Mouse (Mus musculus) heart, embryonic 12.5 days (tissue): Measurements from ENCODE around the gene Hemgn. TPM values are rescaled to one million over a fixed set of nuclear protein-coding genes. Genes with fewer than 3 reads are reported as not detected.
A peak's percentile ranks its signal among the peaks of the same experiment; 100 is the strongest.

Source experiments
- ATAC-seq: fragments of 200-750 bp; cut with Nextera tagmentation; 2 replicates; pipeline ENCODE4 v1.8.0; 2017; ENCODE audit warnings: moderate TSS enrichment, moderate library complexity; ENCODE audit not compliant: insufficient number of reproducible peaks, low FRiP score
- H3K27ac ChIP-seq: fragments of 300-500 bp; sonication (generic); 2 replicates; pipeline ENCODE4 v1.5.1; 2016; ENCODE audit warnings: mild to moderate bottlenecking, moderate library complexity; ENCODE audit not compliant: poor library complexity, severe bottlenecking
- H3K27me3 ChIP-seq: fragments of 300-500 bp; sonication (generic); replicated peaks from 2 replicates; pipeline ENCODE4 v1.6.1; 2016; ENCODE audit warnings: mild to moderate bottlenecking, moderate library complexity
- H3K36me3 ChIP-seq: fragments of 300-500 bp; sonication (generic); 2 replicates; pipeline ENCODE4 v1.6.1; 2016; ENCODE audit warnings: mild to moderate bottlenecking, moderate library complexity
- H3K4me1 ChIP-seq: fragments of 300-500 bp; sonication (generic); replicated peaks from 2 replicates; pipeline ENCODE4 v1.6.1; 2016; ENCODE audit warnings: mild to moderate bottlenecking
- H3K4me2 ChIP-seq: fragments of 300-500 bp; sonication (generic); 2 replicates; pipeline ENCODE4 v1.6.1; 2016; ENCODE audit warnings: mild to moderate bottlenecking, moderate library complexity
- H3K4me3 ChIP-seq: fragments of 300-500 bp; sonication (generic); 2 replicates; pipeline ENCODE4 v1.5.1; 2016; ENCODE audit warnings: mild to moderate bottlenecking
- H3K9ac ChIP-seq: fragments of 300-500 bp; sonication (generic); 2 replicates; pipeline ENCODE4 v1.6.1; 2016; ENCODE audit warnings: mild to moderate bottlenecking, moderate library complexity
- H3K9me3 ChIP-seq: fragments of 300-500 bp; sonication (generic); replicated peaks from 2 replicates; pipeline ENCODE4 v1.6.1; 2016; ENCODE audit warnings: mild to moderate bottlenecking, moderate library complexity
- WGBS: fragments of 180-500 bp; shearing (Covaris S2); methylation state at CpG from one replicate; pipeline ENCODE4 v1.1.7; 2016; 5-methylcytosine and 5-hydroxymethylcytosine counted together
- polyA plus RNA-seq: library from polyadenylated mRNA; unstranded; fragments of >200 nt; fragmentation: Nextera tagmentation; extraction: Ambion mirVana; gene quantifications from 2 replicates; pipeline ENCODE4 v1.2.1, GENCODE M21; 2016

Hemgn gene
- 9.7 and 12.4 TPM in 2 replicates for polyA plus RNA-seq

DNA sequence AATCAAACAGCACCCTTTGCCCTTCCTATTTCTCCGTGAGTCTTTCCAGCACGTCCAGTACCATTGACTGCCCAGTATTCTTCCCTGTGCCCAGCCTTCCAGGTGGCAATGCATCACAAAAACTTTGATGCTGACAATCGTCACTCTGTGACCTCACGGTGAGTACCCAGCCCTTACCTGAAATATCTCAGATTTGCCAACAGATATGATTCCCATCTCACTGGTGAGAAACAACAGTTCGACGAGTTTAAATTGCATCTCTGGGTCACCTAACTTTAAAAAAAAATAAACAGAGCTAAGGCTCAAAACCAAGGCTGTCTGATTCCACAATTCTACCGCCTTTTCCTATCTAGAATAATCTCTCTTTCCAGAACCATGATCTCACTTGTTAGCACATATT is at the start of gene Hemgn:
Gene Hemgn, minus strand, starts transcription at position 101 of the 400 bp plus-strand sequence.
- 77% methylated on average over 7 of the region's 7 CpGs for WGBS
- Histone ChIP-seq H3K9me3 (no peaks in the 10 kb centered on the region), H3K4me2 (no peak within 1 kb of the TSS), H3K36me3 (no peaks in the 10 kb centered on the region), H3K4me1 (peaks cover 2% of the 10 kb centered on the region; the same call in 1 of the 2 replicates), H3K27me3 (no peaks in the 10 kb centered on the region; the same call in 1 of the 2 replicates), H3K27ac (no peak within 1 kb of the TSS), H3K9ac (no peak within 1 kb of the TSS), H3K4me3 (no peak within 1 kb of the TSS)
- ATAC-seq: no peak

DNA sequence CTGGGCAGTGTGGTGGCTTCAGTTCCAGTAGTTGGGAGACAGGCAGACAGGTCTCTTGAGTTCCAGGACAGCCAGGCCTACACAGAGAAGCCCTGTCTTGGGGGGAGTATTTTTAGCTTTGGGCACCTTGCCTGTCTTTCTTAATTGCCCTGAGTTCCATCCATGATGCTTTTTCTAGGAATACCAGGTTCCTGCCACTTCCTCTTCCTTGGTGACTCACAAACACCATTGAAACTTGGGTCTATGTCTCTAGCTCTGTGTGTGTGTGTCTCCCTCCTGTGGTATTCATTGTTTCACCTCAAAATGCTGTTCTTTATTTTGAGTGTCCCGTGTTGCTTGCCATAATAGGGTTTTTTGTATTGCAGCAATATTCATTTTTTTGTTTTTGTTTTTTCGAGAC is 45.1 kb upstream of the Hemgn start:
- H3K4me2 ChIP-seq: no peak overlapping the region
- H3K36me3 ChIP-seq: peaks cover 36% of the 10 kb centered on the region
- H3K27ac ChIP-seq: 0 out of 2 replicates have a peak overlapping the region, but pooled peaks have one; percentile 14
- no peak overlapping the region for H3K9ac ChIP-seq
- peaks cover 65% of the 10 kb centered on the region for H3K4me1 ChIP-seq
- ATAC-seq: no peak
- WGBS: 91% methylated on average over 2 of the region's 2 CpGs
- no peaks in the 10 kb centered on the region for H3K9me3 ChIP-seq
- H3K27me3 ChIP-seq: no peaks in the 10 kb centered on the region
- no peak overlapping the region for H3K4me3 ChIP-seq

DNA sequence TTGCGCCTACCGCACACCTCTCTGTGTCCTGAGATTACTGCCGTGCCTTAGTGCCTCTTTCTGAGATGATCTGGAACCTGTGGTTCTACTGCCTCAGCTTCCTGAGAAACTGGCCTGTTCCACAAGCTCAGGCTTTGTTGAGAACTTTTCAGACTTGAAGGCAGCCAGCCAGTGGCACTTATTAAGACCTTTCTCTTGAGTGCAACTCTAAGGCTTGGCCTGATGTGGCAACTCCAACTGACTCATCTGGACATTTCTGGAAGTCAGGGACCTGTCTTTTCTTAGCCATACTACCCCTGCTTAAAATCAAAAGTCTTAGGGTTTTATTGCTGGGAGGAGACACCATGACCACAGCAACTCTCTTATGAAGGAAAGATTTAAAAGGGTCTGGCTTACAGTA is 43.9 kb upstream of the Hemgn start:
- Histone ChIP-seq H3K4me3 (no peak overlapping the region), H3K4me2 (no peak overlapping the region), H3K9ac (no peak overlapping the region), H3K36me3 (peaks cover 24% of the 10 kb centered on the region), H3K27me3 (no peaks in the 10 kb centered on the region), H3K4me1 (peaks cover 67% of the 10 kb centered on the region), H3K9me3 (no peaks in the 10 kb centered on the region), H3K27ac (no peak overlapping the region)
- ATAC-seq: no peak
- WGBS: 85% methylated on average over 3 of the region's 3 CpGs

DNA sequence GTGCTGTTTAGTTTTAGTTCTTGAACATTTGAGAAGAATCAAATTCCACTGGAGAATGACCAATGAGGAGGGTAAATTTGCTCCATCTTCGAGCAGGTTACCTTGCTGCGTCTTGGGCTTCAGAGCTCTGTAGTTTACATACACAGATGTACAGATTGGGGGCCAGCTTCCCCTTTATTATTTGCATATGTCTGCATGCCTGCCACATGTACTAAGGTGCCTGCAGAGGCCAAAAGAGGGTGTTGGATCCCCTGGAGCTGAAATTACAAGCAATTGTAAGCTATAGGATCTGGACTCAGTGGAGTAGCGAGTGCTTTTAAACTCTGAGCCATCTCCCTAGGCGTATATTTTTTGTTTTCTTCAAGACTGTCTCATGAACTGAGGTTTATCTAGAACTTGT is 43.5 kb upstream of the Hemgn start:
- no peak overlapping the region for H3K4me2 ChIP-seq
- no peak overlapping the region for H3K4me3 ChIP-seq
- H3K4me1 ChIP-seq: peaks cover 66% of the 10 kb centered on the region
- no peak for ATAC-seq
- no peaks in the 10 kb centered on the region for H3K27me3 ChIP-seq
- no peak overlapping the region for H3K9ac ChIP-seq
- peaks cover 23% of the 10 kb centered on the region for H3K36me3 ChIP-seq
- H3K9me3 ChIP-seq: no peaks in the 10 kb centered on the region
- no peak overlapping the region for H3K27ac ChIP-seq
- 85% methylated on average over 4 of the region's 4 CpGs for WGBS

DNA sequence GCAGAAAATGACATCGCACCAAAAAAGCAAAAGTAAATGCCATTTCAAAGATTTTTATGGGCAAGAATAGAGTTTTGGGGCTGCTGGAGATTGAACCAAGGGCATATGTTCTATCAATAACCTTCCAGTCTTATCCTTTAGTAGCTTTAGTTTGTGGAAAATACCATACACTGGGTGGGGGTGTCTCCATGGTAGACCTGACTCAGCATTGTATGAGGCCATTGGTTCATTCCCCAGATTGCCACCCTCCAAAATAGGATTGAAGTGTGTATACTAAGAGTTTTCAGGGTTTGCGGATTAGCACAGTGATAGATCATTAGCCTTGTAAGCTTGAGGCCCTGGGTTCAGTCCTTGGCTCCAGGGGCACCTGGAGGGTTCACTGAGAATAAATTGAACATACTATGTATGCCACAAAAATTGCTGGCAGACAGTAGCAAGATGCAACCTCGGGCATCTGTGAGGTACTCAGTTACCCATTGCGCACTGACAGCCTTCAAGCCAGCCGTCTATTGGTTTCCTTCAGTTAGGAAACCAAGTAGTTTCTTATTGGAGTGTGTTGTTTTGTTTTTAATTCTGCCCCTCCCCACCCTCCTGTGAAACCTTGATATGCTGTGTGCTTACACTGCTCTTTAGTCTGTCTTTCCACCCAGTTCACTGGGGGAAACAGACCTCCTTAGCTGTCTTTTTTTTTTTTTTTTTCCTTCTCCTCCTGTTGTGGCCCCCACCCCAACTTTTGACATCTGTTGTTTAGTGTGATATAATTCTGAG is 41.0 kb upstream of the Hemgn start:
- 66% methylated on average over 5 of the region's 5 CpGs for WGBS
- peak overlapping the region; percentile 84 for H3K4me2 ChIP-seq
- ATAC-seq: no peak
- peak overlapping the region; percentile 12; the same call in 1 of the 2 replicates for H3K4me3 ChIP-seq
- peaks cover 59% of the 10 kb centered on the region for H3K4me1 ChIP-seq
- peaks cover 5% of the 10 kb centered on the region; the same call in 1 of the 2 replicates for H3K36me3 ChIP-seq
- no peaks in the 10 kb centered on the region for H3K9me3 ChIP-seq
- H3K27ac ChIP-seq: peak overlapping the region; percentile 23; the same call in 1 of the 2 replicates
- H3K27me3 ChIP-seq: no peaks in the 10 kb centered on the region
- H3K9ac ChIP-seq: peak overlapping the region; percentile 35; the same call in 1 of the 2 replicates

DNA sequence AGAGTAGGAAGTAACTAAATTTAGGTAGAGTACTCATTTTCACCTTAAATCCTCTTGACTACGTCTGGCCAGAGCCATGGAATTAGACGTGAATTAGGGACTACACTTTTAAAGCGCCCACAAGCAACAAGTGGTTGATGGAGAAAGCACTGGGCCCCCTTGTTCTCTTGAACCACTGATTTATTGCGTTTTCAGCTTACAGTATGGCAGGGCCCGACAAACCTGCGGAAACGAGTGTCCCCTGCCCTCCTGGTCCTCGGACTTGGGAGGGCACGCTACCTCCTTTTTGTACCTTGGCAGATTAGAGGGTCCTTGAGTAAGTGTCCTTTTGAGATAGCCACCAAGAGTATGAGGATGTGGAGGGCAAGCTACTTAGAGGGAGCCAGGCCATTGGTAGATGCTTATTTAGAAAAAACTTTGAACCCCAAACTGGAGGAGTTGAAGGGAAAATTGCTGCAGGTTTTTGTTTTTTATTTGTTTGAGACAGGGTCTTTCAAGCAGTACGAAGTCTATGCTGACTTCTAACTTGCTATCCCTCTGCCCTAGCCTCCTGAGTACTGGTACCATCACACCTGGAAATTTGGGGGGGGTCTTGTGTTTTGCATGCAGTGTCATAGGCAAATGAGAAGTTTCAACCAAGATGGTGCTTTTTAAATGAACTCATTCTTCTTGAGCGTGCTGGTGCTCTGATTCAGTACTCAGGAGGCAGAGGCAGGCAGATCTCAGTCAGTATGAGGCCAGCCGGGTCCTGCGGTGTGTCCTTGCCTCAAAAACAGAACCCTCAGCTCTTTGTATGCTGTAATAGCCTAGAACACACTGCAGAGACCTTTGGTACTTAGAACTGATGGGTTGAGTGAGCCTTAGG is 39.8 kb upstream of the Hemgn start:
- peak overlapping the region; percentile 100 for H3K27ac ChIP-seq
- H3K36me3 ChIP-seq: peaks cover 5% of the 10 kb centered on the region; the same call in 1 of the 2 replicates
- no peak for ATAC-seq
- H3K9me3 ChIP-seq: no peaks in the 10 kb centered on the region
- H3K4me1 ChIP-seq: peaks cover 59% of the 10 kb centered on the region
- H3K4me2 ChIP-seq: peak overlapping the region; percentile 84
- H3K27me3 ChIP-seq: no peaks in the 10 kb centered on the region
- H3K9ac ChIP-seq: peak overlapping the region; percentile 99
- peak overlapping the region; percentile 98 for H3K4me3 ChIP-seq
- 37% methylated on average over 13 of the region's 13 CpGs for WGBS

DNA sequence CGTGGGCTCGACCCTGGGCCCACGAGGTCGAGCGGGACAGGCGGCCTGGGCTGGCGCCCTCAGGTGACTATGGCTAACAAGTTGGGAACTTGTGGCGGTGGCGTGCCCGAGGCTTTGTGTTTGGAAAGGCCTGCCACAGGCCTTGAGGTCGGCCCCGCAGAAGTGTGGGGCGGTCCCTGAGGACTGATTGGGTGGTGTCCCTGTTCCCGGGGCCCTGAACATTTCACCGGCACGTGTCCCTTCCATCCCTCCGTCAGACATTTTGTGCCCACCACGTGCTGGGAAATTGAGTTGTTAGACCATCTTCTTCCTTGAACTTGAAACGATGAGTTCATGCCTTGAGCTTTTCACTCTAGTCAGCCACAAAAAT is 39.2 kb upstream of the Hemgn start:
- Histone ChIP-seq H3K36me3 (peaks cover 5% of the 10 kb centered on the region; the same call in 1 of the 2 replicates), H3K27me3 (no peaks in the 10 kb centered on the region), H3K4me2 (peak overlapping the region; percentile 84), H3K9ac (peak overlapping the region; percentile 99), H3K9me3 (no peaks in the 10 kb centered on the region), H3K4me1 (peaks cover 54% of the 10 kb centered on the region), H3K27ac (peak overlapping the region; percentile 100), H3K4me3 (peak overlapping the region; percentile 98)
- WGBS: under 1% methylated on average over 19 of the region's 19 CpGs
- ATAC-seq: peak; percentile 19; the same call in 1 of the 2 replicates

DNA sequence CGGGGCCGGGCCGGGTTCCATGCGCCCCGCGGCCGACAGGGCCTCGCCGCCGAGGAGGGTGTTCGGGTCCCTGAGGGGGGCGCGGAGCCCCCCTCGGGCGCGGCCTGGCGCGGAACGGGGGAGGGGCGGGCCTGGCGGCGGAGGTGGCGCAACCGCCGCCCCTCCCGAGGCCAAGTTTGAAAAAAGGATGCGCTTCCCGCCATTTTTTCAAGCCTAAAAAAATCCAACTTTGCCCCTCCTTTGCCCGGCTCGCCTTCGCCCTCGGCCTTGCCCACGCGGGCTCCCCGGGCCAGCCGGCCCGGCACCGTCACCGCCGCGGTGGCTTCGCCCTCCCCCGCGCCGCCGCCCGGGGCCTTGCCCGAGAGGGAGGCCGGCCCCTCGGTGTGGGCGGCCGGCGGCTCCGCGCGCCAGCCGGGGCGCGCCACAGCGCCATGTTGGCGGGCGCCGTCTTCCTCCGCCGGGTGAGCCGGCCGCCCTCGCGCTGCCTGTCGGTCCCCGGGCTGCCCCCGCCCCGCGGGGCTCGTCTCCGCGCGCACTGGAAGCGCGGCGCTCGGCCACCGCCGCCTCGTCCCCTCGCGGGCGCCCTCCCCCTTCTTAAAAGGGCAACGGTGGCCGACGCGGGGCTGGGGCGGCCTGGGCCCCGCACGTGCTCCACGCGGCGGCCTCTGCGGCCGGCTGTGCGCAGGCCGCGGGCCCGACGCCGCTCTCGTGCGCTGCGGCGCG is 38.6 kb upstream of the Hemgn start:
- Histone ChIP-seq H3K27me3 (no peaks in the 10 kb centered on the region), H3K4me3 (peak overlapping the region; percentile 98), H3K4me2 (peak overlapping the region; percentile 84), H3K4me1 (peaks cover 48% of the 10 kb centered on the region), H3K9ac (peak overlapping the region; percentile 99), H3K9me3 (no peaks in the 10 kb centered on the region), H3K27ac (peak overlapping the region; percentile 100), H3K36me3 (peaks cover 2% of the 10 kb centered on the region; the same call in 1 of the 2 replicates)
- peak; percentile 24 for ATAC-seq
- WGBS: under 1% methylated on average over 93 of the region's 111 CpGs

DNA sequence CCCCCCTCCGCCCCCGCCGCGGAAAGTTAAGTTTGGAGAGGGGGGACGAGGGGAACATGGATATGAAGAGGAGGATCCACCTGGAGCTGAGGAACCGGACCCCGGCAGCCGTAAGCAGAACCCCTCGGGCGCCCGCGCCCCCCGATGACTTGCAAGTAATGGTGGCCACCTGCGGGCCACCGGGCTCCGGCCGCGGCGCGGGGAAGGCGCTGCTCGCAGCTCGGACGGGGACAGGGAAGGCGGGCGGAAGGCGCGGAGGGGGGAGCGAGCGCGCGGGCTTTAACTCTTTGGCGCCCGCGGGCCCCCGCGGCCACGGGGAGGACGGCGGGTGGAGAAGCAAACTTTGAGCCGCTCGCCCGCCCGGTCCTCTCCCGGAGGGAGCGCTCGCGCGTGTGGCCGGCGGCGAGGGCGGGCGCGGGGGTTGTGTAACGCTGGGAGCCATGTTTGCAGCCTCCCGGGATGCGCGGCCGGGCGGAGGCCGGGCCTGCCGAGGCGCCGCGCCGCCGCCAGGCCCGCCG is 38.0 kb upstream of the Hemgn start:
- H3K4me1 ChIP-seq: peaks cover 42% of the 10 kb centered on the region
- peak; percentile 62 for ATAC-seq

DNA sequence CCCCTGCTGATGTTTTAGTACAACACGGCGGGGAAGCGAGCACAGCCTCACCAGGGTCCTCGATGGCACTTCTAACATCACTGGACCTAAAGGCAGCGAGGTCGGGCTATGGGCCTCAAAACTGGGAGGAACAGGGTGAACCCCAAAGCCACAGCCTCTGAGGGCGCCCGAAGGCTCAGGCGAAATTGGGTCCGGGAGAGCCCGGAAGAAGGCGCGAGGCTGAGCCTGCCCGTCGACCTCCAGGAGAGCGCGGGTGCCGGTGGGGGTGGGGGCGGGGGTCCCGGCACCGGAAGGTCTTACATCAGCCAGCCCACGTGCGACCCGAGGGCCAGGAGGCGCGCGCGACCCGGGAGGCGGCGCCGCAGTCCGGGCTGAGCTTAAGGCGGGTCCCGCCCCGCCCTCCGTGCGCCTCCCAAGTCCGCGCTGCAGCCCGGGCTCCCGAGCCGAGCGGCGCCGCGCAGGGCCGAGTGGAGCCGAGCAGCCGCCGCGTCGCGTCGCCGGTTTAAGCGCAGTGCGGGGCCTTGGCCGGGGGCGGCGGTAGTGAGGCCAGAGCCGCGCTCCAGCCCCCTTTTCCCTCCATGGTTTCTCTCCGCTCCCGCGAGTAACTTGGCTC is 37.3 kb upstream of the Hemgn start, which contains the start of gene Anp32b:
Gene Anp32b, plus strand, starts transcription at position 384 of the 613 bp plus-strand sequence.
- Histone ChIP-seq H3K4me1 (peaks cover 37% of the 10 kb centered on the region), H3K27me3 (no peaks in the 10 kb centered on the region), H3K27ac (peak within 1 kb of the TSS; percentile 100), H3K9ac (peak within 1 kb of the TSS; percentile 99), H3K4me3 (peak within 1 kb of the TSS; percentile 98), H3K4me2 (peak within 1 kb of the TSS; percentile 84), H3K36me3 (no peaks in the 10 kb centered on the region), H3K9me3 (no peaks in the 10 kb centered on the region)
- WGBS: under 1% methylated on average over 36 of the region's 66 CpGs
- peak; percentile 94 for ATAC-seq

More for the DNA sequence above, 38.0 kb upstream of the Hemgn start:
- Histone ChIP-seq H3K4me2 (peak overlapping the region; percentile 84), H3K9me3 (no peaks in the 10 kb centered on the region), H3K27ac (peak overlapping the region; percentile 100), H3K36me3 (no peaks in the 10 kb centered on the region; the same call in 1 of the 2 replicates), H3K27me3 (no peaks in the 10 kb centered on the region), H3K9ac (peak overlapping the region; percentile 99), H3K4me3 (peak overlapping the region; percentile 98)
- under 1% methylated on average over 57 of the region's 70 CpGs for WGBS
